Mouse (Mus musculus) liver, adult 2 months (tissue): ENCODE data around the gene Muc5ac.

Experiments
- CTCF ChIP-seq: fragments of 200-500 bp; IDR thresholded peaks from 2 replicates; pipeline ENCODE4 v1.5.1; 2011; ENCODE audit warnings: low read depth, low read length, control low read depth
- POLR2A ChIP-seq: fragments of 200-500 bp; IDR thresholded peaks from 2 replicates; pipeline ENCODE4 v1.6.1; 2011; ENCODE audit warnings: low read length, control low read depth; ENCODE audit not compliant: insufficient read depth; ENCODE audit errors: extremely low read depth

- no peak for TF ChIP-seq CTCF
- no peak for TF ChIP-seq POLR2A
Observed at GRCm38 (mm10) chr7:141803206-141803605, 14.4 kb downstream of the Muc5ac start.
